Mouse (Mus musculus) intestine, embryonic 16.5 days (tissue): Measurements from ENCODE around the gene Prdx1. TPM values are rescaled to one million over a fixed set of nuclear protein-coding genes. Genes with fewer than 3 reads are reported as not detected.
A peak's percentile ranks its signal among the peaks of the same experiment; 100 is the strongest.
"Not testable (repeated sequence)": the region's sequence is repeated elsewhere in the genome, so short reads cannot be mapped to it uniquely, and the experiment has no call there.

Source experiments
- ATAC-seq: fragments of 200-750 bp; cut with Nextera tagmentation; 2 replicates; pipeline ENCODE4 v1.8.0; 2017; ENCODE audit warnings: moderate TSS enrichment, moderate library complexity
- H3K27ac ChIP-seq: fragments of 300-500 bp; sonication (generic); 2 replicates; pipeline ENCODE4 v1.5.1; 2014; ENCODE audit warnings: mild to moderate bottlenecking, low read length
- H3K27me3 ChIP-seq: fragments of 300-500 bp; sonication (generic); replicated peaks from 2 replicates; pipeline ENCODE4 v1.6.1; 2014; ENCODE audit warnings: low read length, control low read depth, mixed read lengths; ENCODE audit not compliant: control insufficient read depth, insufficient read depth
- H3K36me3 ChIP-seq: fragments of 300-500 bp; sonication (generic); 2 replicates; pipeline ENCODE4 v1.6.1; 2014; ENCODE audit warnings: low read length, control low read depth; ENCODE audit not compliant: control insufficient read depth, insufficient read depth
- H3K4me1 ChIP-seq: fragments of 300-500 bp; sonication (generic); 2 replicates; pipeline ENCODE4 v1.6.1; 2014; ENCODE audit warnings: low read length, control low read depth, mixed read lengths; ENCODE audit not compliant: control insufficient read depth, insufficient read depth
- H3K4me2 ChIP-seq: fragments of 300-500 bp; sonication (generic); 2 replicates; pipeline ENCODE4 v1.6.1; 2014; ENCODE audit warnings: low read depth, low read length, control low read depth
- H3K4me3 ChIP-seq: fragments of 300-500 bp; sonication (generic); 2 replicates; pipeline ENCODE4 v1.5.1; 2014; ENCODE audit warnings: mild to moderate bottlenecking, low read length
- H3K9ac ChIP-seq: fragments of 300-500 bp; sonication (generic); 2 replicates; pipeline ENCODE4 v1.6.1; 2014; ENCODE audit warnings: low read depth, low read length
- H3K9me3 ChIP-seq: fragments of 300-500 bp; sonication (generic); 2 replicates; pipeline ENCODE4 v1.6.1; 2016; ENCODE audit warnings: low read length, control low read depth; ENCODE audit not compliant: control insufficient read depth
- WGBS: fragments of 180-500 bp; shearing (Covaris S2); extraction: QIAGEN DNeasy Blood & Tissue Kit; methylation state at CpG from one replicate; pipeline ENCODE4 v1.1.7; 2014; 5-methylcytosine and 5-hydroxymethylcytosine counted together
- polyA plus RNA-seq: library from polyadenylated mRNA; unstranded; fragments of >200 nt; fragmentation: Nextera tagmentation; extraction: Ambion mirVana; gene quantifications from 2 replicates; pipeline ENCODE4 v1.2.1, GENCODE M21; 2015

Gene Prdx1
- polyA plus RNA-seq, 1 experiment from 2014 or later, result 1,485 TPM

GRCm38 (mm10) chr4:116669291-116669690, 16.1 kb upstream of the Prdx1 start:
- no peak for ATAC-seq
- H3K9ac ChIP-seq, result no peak overlapping the region
- no peak overlapping the region for H3K4me3 ChIP-seq
- peaks cover 6% of the 10 kb centered on the region; the same call in 1 of the 2 replicates for H3K4me1 ChIP-seq
- WGBS, result 73% methylated on average over 2 of the region's 2 CpGs
- H3K9me3 ChIP-seq, result no peaks in the 10 kb centered on the region
- H3K4me2 ChIP-seq, result no peak overlapping the region
- no peaks in the 10 kb centered on the region for H3K27me3 ChIP-seq
- no peaks in the 10 kb centered on the region for H3K36me3 ChIP-seq
- H3K27ac ChIP-seq, result no peak overlapping the region

- H3K9me3 ChIP-seq, result no peaks in the 10 kb centered on the region
- no peaks in the 10 kb centered on the region for H3K36me3 ChIP-seq
- WGBS, result 22% methylated on average over 2 of the region's 2 CpGs
- peak; percentile 99 for ATAC-seq
- no peak overlapping the region for H3K4me3 ChIP-seq
- no peak overlapping the region for H3K9ac ChIP-seq
- no peak overlapping the region for H3K4me2 ChIP-seq
- H3K4me1 ChIP-seq, result peaks cover 6% of the 10 kb centered on the region; the same call in 1 of the 2 replicates
- peak overlapping the region; percentile 24; the same call in 1 of the 2 replicates for H3K27ac ChIP-seq
- H3K27me3 ChIP-seq, result no peaks in the 10 kb centered on the region
These were observed 12.6 kb upstream of the Prdx1 start for GRCm38 (mm10) chr4:116672785-116673184.

- H3K9me3 ChIP-seq, H3K4me1 ChIP-seq, H3K27ac ChIP-seq, ATAC-seq, H3K4me3 ChIP-seq, H3K27me3 ChIP-seq, H3K9ac ChIP-seq, H3K4me2 ChIP-seq, H3K36me3 ChIP-seq: not testable (repeated sequence)
- 86% methylated on average over 6 of the region's 6 CpGs for WGBS
These were observed 10.6 kb upstream of the Prdx1 start for GRCm38 (mm10) chr4:116674761-116675160.

- Histone ChIP-seq H3K36me3 (no peaks in the 10 kb centered on the region), H3K4me2 (no peak overlapping the region), H3K27me3 (no peaks in the 10 kb centered on the region), H3K27ac (no peak overlapping the region), H3K4me1 (peaks cover 6% of the 10 kb centered on the region; the same call in 1 of the 2 replicates), H3K9ac (no peak overlapping the region), H3K9me3 (no peaks in the 10 kb centered on the region), H3K4me3 (no peak overlapping the region)
- WGBS, result 79% methylated on average over 3 of the region's 3 CpGs
- no peak for ATAC-seq
These were observed 9.3 kb upstream of the Prdx1 start for GRCm38 (mm10) chr4:116676027-116676426.

- Histone ChIP-seq H3K27ac (no peak overlapping the region), H3K9me3 (no peaks in the 10 kb centered on the region), H3K9ac (no peak overlapping the region), H3K4me1 (peaks cover 6% of the 10 kb centered on the region; the same call in 1 of the 2 replicates), H3K36me3 (no peaks in the 10 kb centered on the region), H3K27me3 (no peaks in the 10 kb centered on the region), H3K4me3 (no peak overlapping the region), H3K4me2 (no peak overlapping the region)
- ATAC-seq, result no peak
- 79% methylated on average over 1 of the region's 1 CpGs for WGBS
These were observed 7.5 kb upstream of the Prdx1 start for GRCm38 (mm10) chr4:116677808-116678207.

GRCm38 (mm10) chr4:116679141-116679540, 6.2 kb upstream of the Prdx1 start:
- Histone ChIP-seq H3K4me2 (no peak overlapping the region), H3K9ac (no peak overlapping the region), H3K27me3 (no peaks in the 10 kb centered on the region), H3K4me1 (no peaks in the 10 kb centered on the region), H3K4me3 (no peak overlapping the region), H3K27ac (no peak overlapping the region), H3K36me3 (no peaks in the 10 kb centered on the region), H3K9me3 (no peaks in the 10 kb centered on the region)
- no peak for ATAC-seq
- WGBS, result 70% methylated on average over 5 of the region's 5 CpGs

- H3K4me2 ChIP-seq, ATAC-seq, H3K4me1 ChIP-seq, H3K36me3 ChIP-seq, H3K4me3 ChIP-seq, H3K27me3 ChIP-seq, H3K9me3 ChIP-seq, H3K27ac ChIP-seq, H3K9ac ChIP-seq: not testable (repeated sequence)
- 93% methylated on average over 4 of the region's 4 CpGs for WGBS
These were observed 4.8 kb upstream of the Prdx1 start for GRCm38 (mm10) chr4:116680521-116680920.

GRCm38 (mm10) chr4:116683957-116684356, 1.4 kb upstream of the Prdx1 start:
- H3K9me3 ChIP-seq, result no peaks in the 10 kb centered on the region
- peaks cover 3% of the 10 kb centered on the region; the same call in 1 of the 2 replicates for H3K36me3 ChIP-seq
- no peaks in the 10 kb centered on the region for H3K27me3 ChIP-seq
- peaks cover 22% of the 10 kb centered on the region for H3K4me1 ChIP-seq
- H3K4me3 ChIP-seq, result no peak overlapping the region
- no peak overlapping the region for H3K4me2 ChIP-seq
- WGBS, result 65% methylated on average over 4 of the region's 4 CpGs
- H3K9ac ChIP-seq, result no peak overlapping the region
- H3K27ac ChIP-seq, result peak overlapping the region; percentile 7; the same call in 1 of the 2 replicates
- peak; percentile 15; the same call in 1 of the 2 replicates for ATAC-seq

- peak overlapping the region; percentile 90 for H3K9ac ChIP-seq
These were observed 679 bp upstream of the Prdx1 start for GRCm38 (mm10) chr4:116684665-116685064.

GRCm38 (mm10) chr4:116687041-116687440, 1.7 kb downstream of the Prdx1 start:
- H3K9ac ChIP-seq, result no peak overlapping the region
- H3K36me3 ChIP-seq, result peaks cover 6% of the 10 kb centered on the region; the same call in 1 of the 2 replicates
- WGBS, result 22% methylated on average over 1 of the region's 1 CpGs
- H3K4me1 ChIP-seq, result peaks cover 29% of the 10 kb centered on the region
- H3K27ac ChIP-seq, result no peak overlapping the region
- peak overlapping the region; percentile 80 for H3K4me2 ChIP-seq
- ATAC-seq, result no peak
- H3K9me3 ChIP-seq, result no peaks in the 10 kb centered on the region
- H3K4me3 ChIP-seq, result peak overlapping the region; percentile 74
- no peaks in the 10 kb centered on the region for H3K27me3 ChIP-seq

More at GRCm38 (mm10) chr4:116684665-116685064, 679 bp upstream of the Prdx1 start:
- Histone ChIP-seq H3K9me3 (no peaks in the 10 kb centered on the region), H3K4me3 (peak overlapping the region; percentile 74; the same call in 1 of the 2 replicates), H3K36me3 (peaks cover 3% of the 10 kb centered on the region; the same call in 1 of the 2 replicates), H3K27ac (peak overlapping the region; percentile 99), H3K27me3 (no peaks in the 10 kb centered on the region), H3K4me2 (no peak overlapping the region; the same call in 1 of the 2 replicates), H3K4me1 (peaks cover 25% of the 10 kb centered on the region)
- WGBS, result 69% methylated on average over 2 of the region's 2 CpGs
- ATAC-seq, result no peak
